Mouse (Mus musculus): ENCODE data around the gene Wapl.

Gene Wapl

DNA sequence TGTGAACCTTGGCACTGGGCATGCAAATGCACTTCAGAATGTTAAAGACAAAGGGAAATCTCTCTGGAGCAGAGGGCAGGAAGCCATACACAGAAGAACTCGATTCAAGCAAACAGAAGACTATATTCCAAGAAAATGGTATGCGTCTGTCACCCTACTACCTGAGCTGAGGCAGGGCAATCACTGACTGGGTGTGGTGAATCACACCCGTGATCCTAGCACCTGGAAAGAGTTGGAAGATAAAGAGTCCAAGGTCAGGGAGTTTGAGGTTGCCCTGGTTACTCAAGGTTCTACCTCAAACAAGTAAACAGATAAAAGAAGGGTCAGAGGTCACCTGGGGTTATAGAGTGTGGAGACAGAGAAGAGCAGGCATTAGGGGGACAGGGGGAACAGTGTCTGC, 100.0 kb downstream of the Wapl start:
- DNase-seq (ENCODE audit: low spot score in 2 of 2), result no peak

DNA sequence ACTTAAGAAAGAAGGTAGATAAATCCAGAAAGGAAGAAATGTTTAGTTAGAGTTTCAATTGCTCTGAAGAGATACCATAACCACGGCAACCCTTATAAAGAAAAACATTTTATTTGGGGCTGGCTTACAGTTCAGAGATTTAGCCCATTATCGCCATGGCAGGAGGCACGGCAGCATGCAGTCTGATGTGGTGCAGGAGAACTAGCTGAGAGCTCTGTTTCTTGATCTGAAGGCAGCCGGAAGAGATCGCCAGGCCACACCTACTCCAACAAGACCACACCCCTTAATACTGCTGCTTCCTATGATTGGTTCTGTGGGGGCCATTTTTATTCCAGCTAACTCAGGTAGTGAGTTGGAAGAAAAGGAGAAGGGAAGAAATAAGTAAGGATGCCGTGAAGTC, 100.5 kb downstream of the Wapl start:
- DNase-seq (ENCODE audit: low spot score in 2 of 2), result no peak

DNA sequence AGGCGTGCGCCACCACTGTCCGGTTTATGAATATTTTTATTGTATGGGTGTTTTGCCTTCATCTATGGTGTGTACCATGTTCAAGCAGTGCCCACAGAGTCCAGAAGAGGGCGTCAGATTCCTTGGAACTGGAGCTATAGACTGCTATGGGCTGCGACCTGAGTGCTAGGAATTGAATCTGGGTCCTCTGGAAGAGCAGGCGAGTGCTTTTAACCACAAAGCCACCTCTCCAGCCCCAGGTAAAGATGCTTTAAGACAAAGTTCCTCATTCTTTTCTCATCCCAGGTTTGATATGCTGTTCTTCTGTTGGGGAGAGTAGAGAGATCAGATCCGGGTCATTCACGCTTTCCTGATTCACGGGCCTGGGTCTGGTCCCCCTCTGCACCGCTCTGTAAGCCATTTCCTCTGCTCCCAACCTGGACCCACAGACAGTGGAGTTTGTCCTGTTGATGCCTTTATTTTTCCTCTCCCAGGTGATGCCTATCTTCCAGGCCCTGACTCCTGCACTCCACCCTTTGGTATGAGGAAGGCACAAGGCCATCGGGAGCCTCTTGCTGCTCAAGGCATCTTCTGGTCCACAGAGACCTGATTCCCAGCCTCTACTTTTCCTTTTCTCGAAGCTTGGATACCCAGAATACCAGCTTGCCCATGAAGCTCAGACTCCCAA, 103.1 kb downstream of the Wapl start:
- DNase-seq (ENCODE audit: low spot score in 2 of 2), result no peak

DNA sequence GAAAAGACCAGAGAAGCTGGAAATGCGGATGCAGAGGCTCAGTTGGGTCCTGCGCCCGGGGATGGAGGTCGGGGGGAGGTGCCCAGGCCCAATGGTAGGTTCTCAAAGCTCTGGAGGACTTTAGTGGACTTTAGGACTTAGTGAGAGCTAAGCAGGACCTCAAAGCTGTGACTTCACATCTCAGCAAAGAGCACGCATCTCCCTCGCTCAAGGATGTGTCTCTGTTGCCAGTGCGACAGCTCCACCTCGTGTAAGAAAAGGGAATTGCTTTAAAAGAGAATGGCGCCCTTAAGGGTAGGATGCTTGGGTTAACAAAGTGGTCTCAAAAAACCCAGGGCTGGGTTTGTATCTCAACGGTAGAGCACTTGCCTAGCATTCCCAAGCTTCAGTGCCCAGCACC, 104.1 kb downstream of the Wapl start:
- DNase-seq (ENCODE audit: low spot score in 2 of 2), result no peak

DNA sequence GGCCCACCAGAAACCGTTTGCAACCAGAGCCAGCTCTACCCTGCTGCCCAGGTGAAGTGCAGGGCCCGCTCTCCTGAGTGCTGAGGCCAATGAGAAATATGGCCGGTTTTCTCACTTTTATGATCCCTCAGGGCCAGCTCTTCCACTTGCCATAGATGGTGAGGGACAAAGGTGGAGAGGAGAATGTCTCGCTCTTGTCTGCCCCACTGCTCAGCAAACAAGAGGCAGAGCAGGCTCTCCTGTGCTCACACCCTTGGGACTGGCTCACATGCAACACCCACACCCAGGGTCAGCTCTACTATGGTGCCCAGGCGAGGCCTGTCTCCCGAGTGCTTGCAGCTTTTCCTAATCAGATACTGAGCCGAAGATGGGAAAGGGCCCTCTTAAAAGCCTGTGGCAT, 105.0 kb downstream of the Wapl start:
- DNase-seq (ENCODE audit: low spot score in 2 of 2), result no peak

DNA sequence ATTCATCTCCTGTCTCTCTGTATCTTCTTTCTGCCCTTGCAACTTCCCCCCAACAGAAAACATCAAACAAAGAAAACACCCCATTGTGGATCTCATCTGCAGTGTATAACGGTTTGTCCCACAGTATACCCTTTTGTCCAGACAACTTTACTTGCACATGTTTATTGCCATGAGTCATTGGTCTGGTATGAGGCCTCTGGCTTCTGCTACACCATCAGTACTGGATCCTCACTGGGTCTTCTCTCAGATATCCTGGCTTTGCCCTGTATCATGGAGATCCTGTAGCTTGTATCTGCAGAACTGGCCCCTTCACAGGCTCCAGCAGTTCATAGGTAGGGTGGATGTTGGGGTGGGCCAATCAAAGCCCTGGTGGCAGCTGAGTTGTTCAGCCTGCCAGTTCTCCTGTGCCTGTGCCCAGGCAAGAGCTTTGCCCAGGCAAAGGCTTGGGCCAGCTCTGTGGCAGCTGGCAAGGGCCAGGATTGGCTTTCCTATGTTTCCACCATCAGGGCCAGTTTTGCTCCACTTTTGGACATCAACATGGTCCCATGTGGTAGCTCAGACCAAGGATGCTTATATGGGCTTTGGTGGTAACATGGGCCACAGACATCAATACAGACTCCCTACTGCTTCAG, 119.8 kb downstream of the Wapl start:
- no peak for DNase-seq (ENCODE audit: low spot score in 2 of 2)

All from urinary bladder, postnatal 36 days (tissue).